ENCODE assay signal across 11 mouse cellular contexts in the genomic region with DNA sequence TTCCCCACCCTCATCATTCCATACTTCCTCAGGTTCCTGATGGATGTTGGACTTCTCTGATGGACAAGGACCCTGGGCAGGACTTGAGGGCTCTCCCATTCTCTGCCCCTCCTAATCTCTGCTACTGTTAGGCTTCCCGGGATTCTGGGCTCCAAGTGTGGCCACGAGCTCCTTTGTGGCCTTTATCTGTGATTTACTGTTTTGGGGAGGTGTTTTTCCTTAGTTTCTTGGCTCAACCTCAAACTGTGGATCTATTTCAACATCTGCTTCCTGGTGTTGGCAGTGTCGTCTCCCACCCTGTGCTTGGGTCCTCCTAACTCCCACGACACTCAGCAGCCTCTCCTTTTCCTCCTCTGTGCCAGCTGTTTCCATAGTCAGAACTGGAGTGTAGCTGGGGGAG.
DNase-seq lines count a peak whose midpoint lies in the region; ATAC-seq lines count a peak whose summit lies in the region.
"Had no signal": no experiment of that assay in that cellular context is flagged by ENCODE, and none has a peak within 500 bp of the region (broad histone marks: within the 10 kb centered on the region; RNA-seq: fewer than 3 reads in every experiment).

No protein-coding gene starts in this region.

- H3K9me3 ChIP-seq in midbrain, embryonic 10.5 days (replicated peaks): no peaks in the 10 kb centered on the region
- no peaks in the 10 kb centered on the region for H3K9me3 ChIP-seq in midbrain, embryonic 11.5 days (ENCODE audit: control insufficient read depth, low read length)
- H3K9me3 ChIP-seq in intestine, embryonic 15.5 days: no peaks in the 10 kb centered on the region

- ATAC-seq in midbrain, embryonic 11.5 days (ENCODE audit: low FRiP score): no peak
- ATAC-seq in intestine, embryonic 15.5 days: no peak
- ATAC-seq: CD4-positive, CD25-positive, alpha-beta regulatory T cell, adult 4 months; Patski had no signal

- no peak overlapping the region for H3K4me2 ChIP-seq in midbrain, embryonic 11.5 days
- H3K4me2 ChIP-seq in intestine, embryonic 15.5 days (replicated peaks): no peak overlapping the region

- H3K4me3 ChIP-seq in midbrain, embryonic 10.5 days: no peak overlapping the region
- H3K4me3 ChIP-seq in midbrain, embryonic 11.5 days (ENCODE audit: low read depth, low read length): no peak overlapping the region
- no peak overlapping the region for H3K4me3 ChIP-seq in intestine, embryonic 15.5 days (replicated peaks)

- DNase-seq in midbrain, embryonic 10.5 days (ENCODE audit: low spot score): no peak
- no peak for DNase-seq in midbrain, embryonic 11.5 days (ENCODE audit: low spot score, missing footprints)
- peak; percentile 21 for DNase-seq in kidney, adult 18-20 months
- peak; percentile 31 to 51 for DNase-seq in kidney, postnatal 4 days
- no peak for DNase-seq in left cerebral cortex, adult 8-10 months (ENCODE audit: low spot score in 2 of 2)
- DNase-seq in adrenal gland, postnatal 25 days: no peak
- DNase-seq: right cerebral cortex, postnatal 25 days; thymus, postnatal 25 days had no signal

- H3K27me3 ChIP-seq in midbrain, embryonic 10.5 days (ENCODE audit: low read depth, poor library complexity, severe bottlenecking): peaks cover 47% of the 10 kb centered on the region
- no peaks in the 10 kb centered on the region for H3K27me3 ChIP-seq in midbrain, embryonic 11.5 days (ENCODE audit: control insufficient read depth, insufficient read depth, low read length)
- H3K27me3 ChIP-seq in intestine, embryonic 15.5 days (replicated peaks): no peaks in the 10 kb centered on the region

- H3K4me1 ChIP-seq in midbrain, embryonic 10.5 days: peaks cover 33% of the 10 kb centered on the region
- H3K4me1 ChIP-seq in midbrain, embryonic 11.5 days (ENCODE audit: control insufficient read depth, insufficient read depth, low read length): peaks cover 12% of the 10 kb centered on the region
- peaks cover 9% of the 10 kb centered on the region; the same call in 1 of the 2 replicates for H3K4me1 ChIP-seq in intestine, embryonic 15.5 days (replicated peaks)

- H3K9ac ChIP-seq in midbrain, embryonic 11.5 days (ENCODE audit: low read length): no peak overlapping the region
- no peak overlapping the region for H3K9ac ChIP-seq in intestine, embryonic 15.5 days

- H3K36me3 ChIP-seq in midbrain, embryonic 10.5 days: no peaks in the 10 kb centered on the region
- no peaks in the 10 kb centered on the region for H3K36me3 ChIP-seq in midbrain, embryonic 11.5 days (ENCODE audit: control insufficient read depth, insufficient read depth, low read length)
- no peaks in the 10 kb centered on the region for H3K36me3 ChIP-seq in intestine, embryonic 15.5 days

- WGBS in midbrain, embryonic 10.5 days: 63% methylated on average over 4 of the region's 4 CpGs
- WGBS in midbrain, embryonic 11.5 days: 57% methylated on average over 4 of the region's 4 CpGs
- WGBS in intestine, embryonic 15.5 days: 29% methylated on average over 4 of the region's 4 CpGs

- H3K27ac ChIP-seq in midbrain, embryonic 10.5 days (replicated peaks): peak overlapping the region; percentile 67
- H3K27ac ChIP-seq in midbrain, embryonic 11.5 days (ENCODE audit: low read depth, low read length): no peak overlapping the region
- no peak overlapping the region for H3K27ac ChIP-seq in intestine, embryonic 15.5 days

Comparison
In these comparisons a context has a peak if more than half of its experiments do, and no peak if none do; other contexts are left out.
1. DNase-seq: peak in kidney, adult 18-20 months (single experiment) and kidney, postnatal 4 days (2 of 2); none in midbrain, embryonic 10.5 days (single experiment), midbrain, embryonic 11.5 days (single experiment), left cerebral cortex, adult 8-10 months (0 of 2) and adrenal gland, postnatal 25 days (single experiment).